Mouse (Mus musculus) CD4-positive naive resting alpha-beta T cell, adult 76 days (primary cell): ENCODE data around the gene Gldn. TPM values are rescaled to one million over a fixed set of nuclear protein-coding genes. Genes with fewer than 3 reads are reported as not detected.

Experiments used
- total RNA-seq: library from RNA; stranded (reverse); gene quantifications from one replicate; pipeline ENCODE4 v1.2.4, GENCODE M21; 2023

The Gldn gene
- not detected for total RNA-seq

GRCm38 (mm10) chr9:54286331-54286987 is at the start of gene Gldn:
Gene Gldn, plus strand, starts transcription at chr9:54286486.

DNA sequence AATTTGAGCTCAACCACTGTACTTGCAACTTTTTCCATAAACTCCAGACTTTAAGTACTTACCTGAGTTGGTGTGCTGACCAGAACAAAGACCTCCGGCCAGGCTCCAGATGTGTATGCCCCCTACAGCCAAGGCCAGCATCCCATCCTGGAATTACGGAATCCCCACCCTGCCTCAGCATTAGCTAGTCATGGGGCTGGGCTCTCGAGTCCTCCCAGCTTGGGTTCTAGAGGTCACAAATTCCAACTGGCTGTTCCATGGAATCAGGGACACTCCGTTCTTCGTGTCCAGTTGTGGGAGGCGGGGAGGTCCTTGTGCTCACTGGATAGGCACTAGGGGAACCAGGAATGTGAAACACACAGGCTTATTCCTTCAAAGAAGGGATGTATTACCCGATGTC is 18.3 kb upstream of the Gldn start, which contains the start of gene Cyp19a1:
Cyp19a1 (minus strand) TSS at position 101 of the 400 bp plus-strand sequence.

Other genes with a start within 250 kb of the Gldn start
- gene Tnfaip8l3, start 218.1 kb upstream of the Gldn start, total RNA-seq, result not detected
- gene Cyp19a1, start 18.4 kb upstream of the Gldn start, total RNA-seq, result not detected
- 0.44 TPM for gene Dmxl2, start 215.1 kb downstream of the Gldn start, total RNA-seq